Mouse (Mus musculus): ENCODE results near the gene Fbxo46.

Gene Fbxo46

GRCm38 (mm10) chr7:19093537-19094385 lies 25.9 kb upstream of the Fbxo46 start:
- peak; percentile 98 to 99 for DNase-seq

- DNase-seq: peak; percentile 42 to 74
Measured at GRCm38 (mm10) chr7:19094471-19094825, 25.2 kb upstream of the Fbxo46 start, which contains the start of gene Six5. Gene Six5 (plus strand): TSS chr7:19094594.

- DNase-seq: peak; percentile 43 to 74
Measured at GRCm38 (mm10) chr7:19094826-19095750, 24.6 kb upstream of the Fbxo46 start.

GRCm38 (mm10) chr7:19095751-19096110 lies 23.9 kb upstream of the Fbxo46 start:
- DNase-seq: peak; percentile 57 to 81

- DNase-seq: no peak
Measured at GRCm38 (mm10) chr7:19096421-19096976, 23.2 kb upstream of the Fbxo46 start.

- no peak for DNase-seq
Measured at GRCm38 (mm10) chr7:19097217-19097616, 22.4 kb upstream of the Fbxo46 start.

GRCm38 (mm10) chr7:19097863-19098262 lies 21.8 kb upstream of the Fbxo46 start:
- DNase-seq: no peak

- DNase-seq: no peak
Measured at GRCm38 (mm10) chr7:19098811-19099210, 20.8 kb upstream of the Fbxo46 start.

GRCm38 (mm10) chr7:19100290-19100689 lies 19.4 kb upstream of the Fbxo46 start:
- DNase-seq: no peak

GRCm38 (mm10) chr7:19103741-19104140 lies 15.9 kb upstream of the Fbxo46 start:
- DNase-seq: no peak

GRCm38 (mm10) chr7:19104486-19104885 lies 15.2 kb upstream of the Fbxo46 start:
- no peak for DNase-seq

GRCm38 (mm10) chr7:19107436-19107835 lies 12.2 kb upstream of the Fbxo46 start:
- no peak for DNase-seq

- no peak for DNase-seq
Measured at GRCm38 (mm10) chr7:19109565-19109964, 10.1 kb upstream of the Fbxo46 start.

GRCm38 (mm10) chr7:19118028-19118771 lies 1.5 kb upstream of the Fbxo46 start, which contains the start of gene Gm4969:
Gene Gm4969 (minus strand): TSS chr7:19118368.
- DNase-seq: peak; percentile 62 to 72

- no peak for DNase-seq
Measured at GRCm38 (mm10) chr7:19119083-19119482, 576 bp upstream of the Fbxo46 start.

- DNase-seq: peak; percentile 69 to 85
Measured at GRCm38 (mm10) chr7:19121686-19122085, 2.0 kb downstream of the Fbxo46 start.

GRCm38 (mm10) chr7:19124713-19125112 lies 5.1 kb downstream of the Fbxo46 start:
- peak; percentile 32 to 65 for DNase-seq

- no peak for DNase-seq
Measured at GRCm38 (mm10) chr7:19127744-19128143, 8.1 kb downstream of the Fbxo46 start.

- no peak for DNase-seq
Measured at GRCm38 (mm10) chr7:19129396-19129795, 9.7 kb downstream of the Fbxo46 start.

- DNase-seq: no peak
Measured at GRCm38 (mm10) chr7:19130657-19131056, 11.0 kb downstream of the Fbxo46 start.

GRCm38 (mm10) chr7:19131324-19131848 lies 11.7 kb downstream of the Fbxo46 start:
- DNase-seq: peak; percentile 98 to 99

GRCm38 (mm10) chr7:19136168-19136567 lies 16.5 kb downstream of the Fbxo46 start:
- no peak for DNase-seq

Data from kidney, postnatal 36 days (tissue).